ENCODE assay signal across 26 mouse cellular contexts in genomic region chr5:105745927-105746454, GRCm38 (mm10). TPM values are rescaled to one million over a fixed set of nuclear protein-coding genes. Genes with fewer than 3 reads are reported as not detected.
DNase-seq lines count a peak whose midpoint lies in the region; ATAC-seq and TF ChIP-seq lines count a peak whose summit lies in the region.
"Had no signal": no experiment of that assay in that cellular context is flagged by ENCODE, and none has a peak within 500 bp of the region (broad histone marks: within the 10 kb centered on the region; RNA-seq: fewer than 3 reads in every experiment).

No protein-coding gene starts in this region.

- H3K9me3 ChIP-seq in heart, embryonic 10.5 days, result no peaks in the 10 kb centered on the region
- H3K9me3 ChIP-seq in liver, postnatal 0 days (ENCODE audit: low read length), result no peaks in the 10 kb centered on the region
- H3K9me3 ChIP-seq in liver, embryonic 12.5 days (replicated peaks), result no peaks in the 10 kb centered on the region
- H3K9me3 ChIP-seq: embryonic facial prominence, embryonic 12.5 days; heart, embryonic 13.5 days; liver, embryonic 13.5 days; neural tube, embryonic 13.5 days had no signal

- H3K4me2 ChIP-seq in liver, postnatal 0 days (ENCODE audit: low read depth, low read length), result no peak overlapping the region
- no peak overlapping the region for H3K4me2 ChIP-seq in liver, embryonic 12.5 days
- H3K4me2 ChIP-seq: embryonic facial prominence, embryonic 12.5 days; heart, embryonic 13.5 days; liver, embryonic 13.5 days; midbrain, embryonic 11.5 days; neural tube, embryonic 13.5 days had no signal

- H3K4me1 ChIP-seq in heart, embryonic 10.5 days, result peaks cover 17% of the 10 kb centered on the region
- peaks cover 27% of the 10 kb centered on the region for H3K4me1 ChIP-seq in liver, postnatal 0 days (ENCODE audit: insufficient read depth)
- H3K4me1 ChIP-seq in liver, embryonic 12.5 days, result peaks cover 36% of the 10 kb centered on the region
- H3K4me1 ChIP-seq in thymus, adult 2 months (replicated peaks; ENCODE audit: control insufficient read depth, insufficient read depth, low read length), result peaks cover 6% of the 10 kb centered on the region
- H3K4me1 ChIP-seq in olfactory bulb, adult 2 months (ENCODE audit: control insufficient read depth, insufficient read depth, low read length), result peaks cover 25% of the 10 kb centered on the region

- TF ChIP-seq EP300 in liver, postnatal 0 days (IDR thresholded peaks at IDR 0.05; ENCODE audit: low read depth), result no peak

- DNase-seq in heart, embryonic 10.5 days (ENCODE audit: low spot score), result peak; percentile 58
- DNase-seq in heart, postnatal 4 days, result no peak
- DNase-seq in liver, postnatal 0 days, result no peak
- peak; percentile 19 for DNase-seq in thymus, postnatal 14 days
- no peak for DNase-seq in thymus, adult 2 months
- DNase-seq: adrenal gland, postnatal 25 days; B cell, adult 2 months; cerebellum, adult 2 months; cerebellum, postnatal 36 days; embryo, embryonic 11 days; gastrocnemius, postnatal 10 days; heart, adult 11 months; heart, postnatal 10 days; kidney, adult 18-20 months; left cerebral cortex, postnatal 4 days; liver, embryonic 13.5 days; lung, adult 2 months; right cerebral cortex, postnatal 25 days had no signal

- H3K27ac ChIP-seq in heart, embryonic 10.5 days, result no peak overlapping the region
- no peak overlapping the region for H3K27ac ChIP-seq in liver, postnatal 0 days (ENCODE audit: low read depth)
- no peak overlapping the region for H3K27ac ChIP-seq in liver, embryonic 12.5 days
- H3K27ac ChIP-seq in thymus, adult 2 months (ENCODE audit: control insufficient read depth, insufficient read depth, low read length), result no peak overlapping the region
- peak overlapping the region; percentile 79 for H3K27ac ChIP-seq in olfactory bulb, adult 2 months (ENCODE audit: insufficient read depth, low read depth, low read length)
- H3K27ac ChIP-seq: embryonic facial prominence, embryonic 12.5 days; heart, embryonic 13.5 days; neural tube, embryonic 13.5 days had no signal

- 88% methylated on average over 5 of the region's 5 CpGs for WGBS in heart, embryonic 10.5 days
- 71% methylated on average over 5 of the region's 5 CpGs for WGBS in liver, postnatal 0 days (ENCODE audit: insufficient replicate concordance)
- WGBS in liver, embryonic 12.5 days (ENCODE audit: insufficient replicate concordance), result 80% methylated on average over 5 of the region's 5 CpGs
- 92% methylated on average over 5 of the region's 5 CpGs for WGBS in thymus, adult 2 months
- WGBS in olfactory bulb, adult 2 months, result 36% methylated on average over 5 of the region's 5 CpGs

- TF ChIP-seq POLR2A in thymus, adult 2 months (IDR thresholded peaks at IDR 0.05; ENCODE audit: control insufficient read depth, extremely low read depth, insufficient read depth, low read length, poor library complexity), result no peak
- TF ChIP-seq POLR2A in olfactory bulb, adult 2 months (IDR thresholded peaks at IDR 0.05; ENCODE audit: insufficient read depth, low read depth, low read length), result no peak

- ATAC-seq in liver, postnatal 0 days, result peak; percentile 17; the same call in 1 of the 2 replicates
- no peak for ATAC-seq in liver, embryonic 12.5 days
- ATAC-seq in monocyte, adult 5-6 weeks (replicated peaks; ENCODE audit: insufficient number of reproducible peaks, low FRiP score, low TSS enrichment, poor library complexity, severe bottlenecking), result no peak
- ATAC-seq: forebrain, embryonic 14.5 days had no signal

- H3K4me3 ChIP-seq in heart, embryonic 10.5 days, result no peak overlapping the region
- H3K4me3 ChIP-seq in liver, postnatal 0 days (ENCODE audit: low read depth, low read length), result no peak overlapping the region
- no peak overlapping the region for H3K4me3 ChIP-seq in liver, embryonic 12.5 days
- H3K4me3 ChIP-seq in thymus, adult 2 months (ENCODE audit: control insufficient read depth, insufficient read depth, low read length), result no peak overlapping the region
- H3K4me3 ChIP-seq in olfactory bulb, adult 2 months (ENCODE audit: insufficient read depth, low read depth, low read length), result no peak overlapping the region
- H3K4me3 ChIP-seq: embryonic facial prominence, embryonic 12.5 days; heart, embryonic 13.5 days; liver, embryonic 13.5 days; neural tube, embryonic 13.5 days had no signal

- no peak overlapping the region for H3K9ac ChIP-seq in liver, postnatal 0 days (replicated peaks)
- H3K9ac ChIP-seq in liver, embryonic 12.5 days, result no peak overlapping the region
- H3K9ac ChIP-seq: embryonic facial prominence, embryonic 12.5 days; heart, embryonic 13.5 days; liver, embryonic 13.5 days; neural tube, embryonic 13.5 days had no signal

- H3K27me3 ChIP-seq in heart, embryonic 10.5 days (ENCODE audit: insufficient read depth, poor library complexity, severe bottlenecking), result peaks cover 12% of the 10 kb centered on the region; the same call in 1 of the 2 replicates
- no peaks in the 10 kb centered on the region for H3K27me3 ChIP-seq in liver, postnatal 0 days (ENCODE audit: insufficient read depth, low read length)
- no peaks in the 10 kb centered on the region for H3K27me3 ChIP-seq in liver, embryonic 12.5 days (replicated peaks)
- H3K27me3 ChIP-seq in thymus, adult 2 months (ENCODE audit: control insufficient read depth, insufficient read depth, low read length), result no peaks in the 10 kb centered on the region
- H3K27me3 ChIP-seq: embryonic facial prominence, embryonic 12.5 days; heart, embryonic 13.5 days; liver, embryonic 13.5 days; neural tube, embryonic 13.5 days had no signal

- TF ChIP-seq CTCF in liver, postnatal 0 days (IDR thresholded peaks at IDR 0.05; ENCODE audit: low read depth), result no peak
- TF ChIP-seq CTCF in thymus, adult 2 months (IDR thresholded peaks at IDR 0.05; ENCODE audit: borderline replicate concordance, control insufficient read depth, extremely low read depth, insufficient read depth, low read length, poor library complexity), result no peak
- TF ChIP-seq CTCF in olfactory bulb, adult 2 months (IDR thresholded peaks at IDR 0.05; ENCODE audit: insufficient read depth, low read depth, low read length), result no peak

- H3K36me3 ChIP-seq in heart, embryonic 10.5 days, result no peaks in the 10 kb centered on the region
- no peaks in the 10 kb centered on the region for H3K36me3 ChIP-seq in liver, postnatal 0 days (replicated peaks; ENCODE audit: insufficient read depth, low read length)
- H3K36me3 ChIP-seq in liver, embryonic 12.5 days, result peaks cover 11% of the 10 kb centered on the region
- no peaks in the 10 kb centered on the region for H3K36me3 ChIP-seq in thymus, adult 2 months (ENCODE audit: control insufficient read depth, insufficient read depth, low read length)
- H3K36me3 ChIP-seq: embryonic facial prominence, embryonic 12.5 days; heart, embryonic 13.5 days; liver, embryonic 13.5 days; neural tube, embryonic 13.5 days had no signal

RNA-seq across cellular contexts. Expression of gene Lrrc8d, which starts 46.2 kb away (rescaled TPM):
- 7.6 and 10.8 TPM in 2 replicates for polyA plus RNA-seq in heart, embryonic 10.5 days (2016; fragmentation: Nextera tagmentation; extraction: Ambion mirVana)
- total RNA-seq in heart, postnatal 4 days (2021), result 10 to 100 TPM; 21.2 to 23.6 TPM
- polyA plus RNA-seq in liver, postnatal 0 days (2015; fragmentation: Nextera tagmentation; extraction: Ambion mirVana), result 11.6 TPM in 2 replicates
- polyA plus RNA-seq in liver, embryonic 12.5 days (2016; fragmentation: Nextera tagmentation; extraction: Ambion mirVana), result 14.5 and 15.4 TPM in 2 replicates
- 5.6 and 5.7 TPM in 2 replicates for polyA plus RNA-seq in thymus, adult 2 months (2012; rRNA removed)
- polyA plus RNA-seq in olfactory bulb, adult 2 months (2012; ENCODE audit: insufficient read depth, insufficient read length, low replicate concordance, missing spikeins), result not detected in 2 replicates
- 40.9 to 56.0 TPM (median 41.9 TPM) in 3 replicates for total RNA-seq in monocyte, adult 5-6 weeks (2017)

Comparison
In these comparisons a context has a peak if more than half of its experiments do, and no peak if none do; other contexts are left out.
1. DNase-seq: peak in heart, embryonic 10.5 days (single experiment) and thymus, postnatal 14 days (single experiment); none in heart, postnatal 4 days (single experiment), liver, postnatal 0 days (single experiment) and thymus, adult 2 months (single experiment).